Mouse (Mus musculus) embryonic facial prominence, embryonic 14.5 days (tissue): Measurements from ENCODE around the gene Lmntd1. TPM values are rescaled to one million over a fixed set of nuclear protein-coding genes. Genes with fewer than 3 reads are reported as not detected.
A peak's percentile ranks its signal among the peaks of the same experiment; 100 is the strongest.

ENCODE experiments used
- ATAC-seq: fragments of 200-750 bp; cut with Nextera tagmentation; 2 replicates; pipeline ENCODE4 v1.8.0; 2017; ENCODE audit warnings: low read depth, moderate number of reproducible peaks, moderate TSS enrichment
- DNase-seq: peaks from one replicate; pipeline ENCODE4 v3.0.0-alpha.2; 2015; ENCODE audit warnings: low spot score
- H3K27ac ChIP-seq: fragments of 300-500 bp; sonication (generic); replicated peaks from 2 replicates; pipeline ENCODE4 v1.5.1; 2014; ENCODE audit warnings: low read depth, mild to moderate bottlenecking, low read length, moderate library complexity
- H3K27me3 ChIP-seq: fragments of 300-500 bp; sonication (generic); replicated peaks from 2 replicates; pipeline ENCODE4 v1.6.1; 2014; ENCODE audit warnings: low read length; ENCODE audit not compliant: control insufficient read depth, insufficient read depth
- H3K36me3 ChIP-seq: fragments of 300-500 bp; sonication (generic); 2 replicates; pipeline ENCODE4 v1.6.1; 2014; ENCODE audit warnings: low read length, mixed read lengths; ENCODE audit not compliant: control insufficient read depth, insufficient read depth
- H3K4me1 ChIP-seq: fragments of 300-500 bp; sonication (generic); 2 replicates; pipeline ENCODE4 v1.6.1; 2014; ENCODE audit warnings: antibody characterized with exemption, low read length; ENCODE audit not compliant: control insufficient read depth, insufficient read depth
- H3K4me2 ChIP-seq: fragments of 300-500 bp; sonication (generic); 2 replicates; pipeline ENCODE4 v1.6.1; 2014; ENCODE audit warnings: low read depth, mild to moderate bottlenecking, low read length, moderate library complexity, mixed read lengths
- H3K4me3 ChIP-seq: fragments of 300-500 bp; sonication (generic); 2 replicates; pipeline ENCODE4 v1.5.1; 2014; ENCODE audit warnings: low read depth, mild to moderate bottlenecking, low read length
- H3K9ac ChIP-seq: fragments of 300-500 bp; sonication (generic); 2 replicates; pipeline ENCODE4 v1.6.1; 2014; ENCODE audit warnings: low read depth, mild to moderate bottlenecking, low read length, moderate library complexity, mixed read lengths
- H3K9me3 ChIP-seq: fragments of 300-500 bp; sonication (generic); 2 replicates; pipeline ENCODE4 v1.6.1; 2016; ENCODE audit warnings: low read length; ENCODE audit not compliant: control insufficient read depth
- WGBS: fragments of 180-500 bp; shearing (Covaris S2); extraction: QIAGEN DNeasy Blood & Tissue Kit; methylation state at CpG from one replicate; pipeline ENCODE4 v1.1.7; 2014; 5-methylcytosine and 5-hydroxymethylcytosine counted together
- polyA plus RNA-seq: library from polyadenylated mRNA; unstranded; fragments of >200 nt; fragmentation: Nextera tagmentation; extraction: Ambion mirVana; gene quantifications from 2 replicates; pipeline ENCODE4 v1.2.1, GENCODE M21; 2014

Lmntd1 gene
- polyA plus RNA-seq, 1 experiment from 2014 or later, result 1.3 TPM

GRCm38 (mm10) chr6:145359470-145360430, 254.4 kb downstream of the Lmntd1 start:
- Histone ChIP-seq H3K4me2 (0 out of 2 replicates have a peak overlapping the region, but pooled peaks have one; percentile 23), H3K4me1 (peaks cover 36% of the 10 kb centered on the region), H3K36me3 (no peaks in the 10 kb centered on the region), H3K27ac (peak overlapping the region; percentile 24; the same call in 1 of the 2 replicates), H3K9ac (no peak overlapping the region), H3K4me3 (no peak overlapping the region), H3K27me3 (no peaks in the 10 kb centered on the region), H3K9me3 (peaks cover 7% of the 10 kb centered on the region; the same call in 1 of the 2 replicates)
- ATAC-seq (no peak; the same call in 1 of the 2 replicates), DNase-seq (peak; percentile 80)
- 36% methylated on average over 26 of the region's 26 CpGs for WGBS

GRCm38 (mm10) chr6:145358001-145358400, 256.1 kb downstream of the Lmntd1 start:
- Histone ChIP-seq H3K36me3 (no peaks in the 10 kb centered on the region), H3K9ac (no peak overlapping the region), H3K4me2 (no peak overlapping the region), H3K4me3 (no peak overlapping the region), H3K9me3 (peaks cover 7% of the 10 kb centered on the region; the same call in 1 of the 2 replicates), H3K27ac (peak overlapping the region; percentile 63), H3K27me3 (no peaks in the 10 kb centered on the region), H3K4me1 (peaks cover 26% of the 10 kb centered on the region; the same call in 1 of the 2 replicates)
- DNase-seq, result peak; percentile 78
- ATAC-seq, result peak; percentile 28; the same call in 1 of the 2 replicates
- WGBS, result 25% methylated on average over 9 of the region's 9 CpGs

GRCm38 (mm10) chr6:145353806-145354205, 260.3 kb downstream of the Lmntd1 start:
- DNase-seq (no peak), ATAC-seq (no peak)
- peaks cover 7% of the 10 kb centered on the region; the same call in 1 of the 2 replicates for H3K9me3 ChIP-seq
- no peak overlapping the region for H3K27ac ChIP-seq
- no peak overlapping the region for H3K9ac ChIP-seq
- peaks cover 14% of the 10 kb centered on the region; the same call in 1 of the 2 replicates for H3K4me1 ChIP-seq
- no peak overlapping the region for H3K4me2 ChIP-seq
- 86% methylated on average over 5 of the region's 5 CpGs for WGBS
- no peaks in the 10 kb centered on the region for H3K36me3 ChIP-seq
- no peak overlapping the region for H3K4me3 ChIP-seq
- H3K27me3 ChIP-seq, result no peaks in the 10 kb centered on the region

GRCm38 (mm10) chr6:145352705-145353104, 261.4 kb downstream of the Lmntd1 start:
- H3K9ac ChIP-seq, result no peak overlapping the region
- WGBS, result 11% methylated on average over 1 of the region's 1 CpGs
- no peak for DNase-seq
- H3K27ac ChIP-seq, result no peak overlapping the region
- no peaks in the 10 kb centered on the region for H3K36me3 ChIP-seq
- ATAC-seq, result no peak
- no peak overlapping the region for H3K4me2 ChIP-seq
- H3K4me1 ChIP-seq, result peaks cover 9% of the 10 kb centered on the region; the same call in 1 of the 2 replicates
- H3K4me3 ChIP-seq, result no peak overlapping the region
- peaks cover 7% of the 10 kb centered on the region; the same call in 1 of the 2 replicates for H3K9me3 ChIP-seq
- no peaks in the 10 kb centered on the region for H3K27me3 ChIP-seq

- no peaks in the 10 kb centered on the region for H3K36me3 ChIP-seq
- WGBS, result 66% methylated on average over 9 of the region's 9 CpGs
- no peak overlapping the region for H3K4me2 ChIP-seq
- no peak overlapping the region for H3K9ac ChIP-seq
- no peaks in the 10 kb centered on the region for H3K27me3 ChIP-seq
- 0 out of 2 replicates have a peak, but pooled peaks cover 4% of the 10 kb centered on the region for H3K4me1 ChIP-seq
- no peaks in the 10 kb centered on the region for H3K9me3 ChIP-seq
- DNase-seq, result no peak
- no peak for ATAC-seq
- no peak overlapping the region for H3K4me3 ChIP-seq
- H3K27ac ChIP-seq, result no peak overlapping the region
These were observed 265.8 kb downstream of the Lmntd1 start for GRCm38 (mm10) chr6:145348196-145348915.

- Histone ChIP-seq H3K4me1 (0 out of 2 replicates have a peak, but pooled peaks cover 4% of the 10 kb centered on the region), H3K4me2 (no peak overlapping the region), H3K9ac (no peak overlapping the region), H3K9me3 (no peaks in the 10 kb centered on the region), H3K27ac (no peak overlapping the region), H3K4me3 (no peak overlapping the region), H3K36me3 (no peaks in the 10 kb centered on the region), H3K27me3 (no peaks in the 10 kb centered on the region)
- WGBS, result 49% methylated on average over 6 of the region's 6 CpGs
- DNase-seq (no peak), ATAC-seq (no peak)
These were observed 266.5 kb downstream of the Lmntd1 start for GRCm38 (mm10) chr6:145347641-145348040.

- Histone ChIP-seq H3K4me2 (no peak overlapping the region), H3K36me3 (no peaks in the 10 kb centered on the region), H3K27me3 (no peaks in the 10 kb centered on the region), H3K9ac (no peak overlapping the region), H3K27ac (no peak overlapping the region), H3K4me3 (no peak overlapping the region), H3K4me1 (0 out of 2 replicates have a peak, but pooled peaks cover 4% of the 10 kb centered on the region), H3K9me3 (no peaks in the 10 kb centered on the region)
- WGBS, result 81% methylated on average over 5 of the region's 11 CpGs
- ATAC-seq (no peak), DNase-seq (no peak)
These were observed 267.1 kb downstream of the Lmntd1 start for GRCm38 (mm10) chr6:145346789-145347557.

- Histone ChIP-seq H3K27me3 (no peaks in the 10 kb centered on the region), H3K36me3 (no peaks in the 10 kb centered on the region), H3K4me2 (no peak overlapping the region), H3K9me3 (no peaks in the 10 kb centered on the region), H3K4me3 (no peak overlapping the region), H3K27ac (no peak overlapping the region), H3K9ac (no peak overlapping the region), H3K4me1 (0 out of 2 replicates have a peak, but pooled peaks cover 4% of the 10 kb centered on the region)
- 84% methylated on average over 8 of the region's 8 CpGs for WGBS
- no peak for DNase-seq
- no peak for ATAC-seq
These were observed 267.8 kb downstream of the Lmntd1 start for GRCm38 (mm10) chr6:145346305-145346704.
